Mouse (Mus musculus) hindbrain, embryonic 16.5 days (tissue): ENCODE measurements around the gene Calhm4. TPM values are rescaled to one million over a fixed set of nuclear protein-coding genes. Genes with fewer than 3 reads are reported as not detected.

ENCODE experiments used
- ATAC-seq: fragments of 200-750 bp; cut with Nextera tagmentation; 2 replicates; pipeline ENCODE4 v1.8.0; 2017; ENCODE audit warnings: moderate TSS enrichment, moderate library complexity
- H3K27ac ChIP-seq: fragments of 300-500 bp; sonication (generic); 2 replicates; pipeline ENCODE4 v1.5.1; 2014; ENCODE audit warnings: low read depth, mild to moderate bottlenecking, control low read depth, low read length, moderate library complexity
- H3K27me3 ChIP-seq: fragments of 300-500 bp; sonication (generic); replicated peaks from 2 replicates; pipeline ENCODE4 v1.6.1; 2014; ENCODE audit warnings: low read length; ENCODE audit not compliant: control insufficient read depth, insufficient read depth
- H3K36me3 ChIP-seq: fragments of 300-500 bp; sonication (generic); 2 replicates; pipeline ENCODE4 v1.6.1; 2014; ENCODE audit warnings: mild to moderate bottlenecking, low read length, moderate library complexity, mixed read lengths; ENCODE audit not compliant: control insufficient read depth, insufficient read depth
- H3K4me1 ChIP-seq: fragments of 300-500 bp; sonication (generic); 2 replicates; pipeline ENCODE4 v1.6.1; 2014; ENCODE audit warnings: low read depth, low read length; ENCODE audit not compliant: control insufficient read depth, insufficient read depth
- H3K4me2 ChIP-seq: fragments of 300-500 bp; sonication (generic); 2 replicates; pipeline ENCODE4 v1.6.1; 2014; ENCODE audit warnings: mild to moderate bottlenecking, low read length, control low read depth, moderate library complexity
- H3K4me3 ChIP-seq: fragments of 300-500 bp; sonication (generic); 2 replicates; pipeline ENCODE4 v1.5.1; 2014; ENCODE audit warnings: mild to moderate bottlenecking, low read length, control low read depth, moderate library complexity
- H3K9ac ChIP-seq: fragments of 300-500 bp; sonication (generic); 2 replicates; pipeline ENCODE4 v1.6.1; 2014; ENCODE audit warnings: low read depth, mild to moderate bottlenecking, control low read depth, low read length, moderate library complexity
- H3K9me3 ChIP-seq: fragments of 300-500 bp; sonication (generic); 2 replicates; pipeline ENCODE4 v1.6.1; 2014; ENCODE audit warnings: mild to moderate bottlenecking, low read length, moderate library complexity; ENCODE audit not compliant: control insufficient read depth
- WGBS: fragments of 180-500 bp; shearing (Covaris S2); extraction: QIAGEN DNeasy Blood & Tissue Kit; methylation state at CpG from one replicate; pipeline ENCODE4 v1.1.7; 2014; 5-methylcytosine and 5-hydroxymethylcytosine counted together
- polyA plus RNA-seq: library from polyadenylated mRNA; unstranded; fragments of >200 nt; fragmentation: Nextera tagmentation; extraction: Ambion mirVana; gene quantifications from 2 replicates; pipeline ENCODE4 v1.2.1, GENCODE M21; 2015

Calhm4 gene
- polyA plus RNA-seq, 1 experiment from 2014 or later: not detected

DNA sequence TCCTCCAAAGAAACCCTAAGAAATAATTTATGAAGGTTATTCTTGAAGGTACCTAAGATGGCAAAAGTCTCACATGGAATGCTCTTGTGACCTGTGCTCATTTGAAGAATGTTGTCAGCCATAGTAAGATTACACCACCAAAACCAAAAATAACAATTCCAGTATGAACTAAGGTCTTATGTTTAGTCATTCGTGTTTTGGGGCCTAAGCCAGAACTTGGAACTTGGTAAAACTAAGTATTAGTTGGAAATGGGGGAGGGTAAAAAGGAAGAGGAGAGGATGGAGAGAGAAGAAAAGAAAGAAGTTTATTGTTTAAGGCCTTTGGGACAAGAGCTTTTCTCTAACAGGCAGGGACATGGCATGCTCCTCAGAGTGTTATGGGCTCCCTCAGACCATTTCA lies 25.5 kb upstream of the Calhm4 start:
- Histone ChIP-seq H3K4me3 (no peak overlapping the region), H3K9me3 (no peaks in the 10 kb centered on the region), H3K36me3 (no peaks in the 10 kb centered on the region), H3K4me1 (no peaks in the 10 kb centered on the region), H3K27ac (no peak overlapping the region), H3K4me2 (no peak overlapping the region), H3K27me3 (no peaks in the 10 kb centered on the region), H3K9ac (no peak overlapping the region)
- 63% methylated on average over 1 of the region's 1 CpGs for WGBS
- ATAC-seq: no peak

DNA sequence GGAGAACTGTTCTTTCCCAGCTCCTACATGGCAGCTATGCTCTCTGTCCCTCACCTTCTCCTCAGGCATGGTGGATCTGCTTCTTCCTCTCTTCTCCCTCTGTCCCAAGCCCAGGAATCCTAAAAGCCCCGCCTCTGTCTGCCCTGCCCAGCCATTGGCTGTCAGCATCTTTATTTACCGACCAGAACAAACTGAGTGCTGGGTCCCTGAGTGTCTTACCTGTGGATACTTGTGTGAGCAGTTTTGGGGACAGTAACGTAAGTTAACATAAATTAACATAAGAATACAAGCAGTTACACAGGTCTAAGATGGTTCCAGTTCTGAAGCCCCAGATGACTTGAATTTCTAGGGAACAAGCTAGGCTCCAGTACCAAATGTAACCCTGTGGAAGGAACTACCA lies 22.5 kb upstream of the Calhm4 start:
- ATAC-seq: no peak
- 68% methylated on average over 3 of the region's 3 CpGs for WGBS
- H3K27ac ChIP-seq: no peak overlapping the region

DNA sequence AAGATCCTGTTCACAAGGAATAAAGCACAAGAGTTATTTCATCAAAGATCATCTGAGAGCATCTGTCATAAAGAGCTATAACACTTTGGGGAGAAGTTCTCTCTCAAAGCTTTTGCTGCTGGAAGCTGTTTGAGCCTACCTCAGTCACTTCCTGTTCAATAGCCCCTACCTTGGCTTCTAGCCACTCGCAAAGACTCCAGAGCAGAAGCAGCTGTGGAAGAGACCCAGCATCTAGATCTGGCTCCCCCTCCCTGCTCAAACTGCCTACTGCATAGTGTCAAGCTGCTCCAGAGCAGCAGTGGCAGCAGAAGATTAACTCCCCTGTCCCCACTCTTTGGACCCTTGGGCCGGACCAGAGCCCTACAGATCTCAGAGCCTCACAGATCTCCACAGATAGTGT lies 9.9 kb upstream of the Calhm4 start:
- Histone ChIP-seq H3K9ac (no peak overlapping the region), H3K27me3 (no peaks in the 10 kb centered on the region), H3K27ac (no peak overlapping the region), H3K4me3 (no peak overlapping the region), H3K9me3 (no peaks in the 10 kb centered on the region), H3K4me1 (no peaks in the 10 kb centered on the region), H3K4me2 (no peak overlapping the region), H3K36me3 (no peaks in the 10 kb centered on the region)
- 98% methylated on average over 2 of the region's 2 CpGs for WGBS
- ATAC-seq: no peak

More for the DNA sequence above, 22.5 kb upstream of the Calhm4 start:
- no peak overlapping the region for H3K9ac ChIP-seq
- H3K9me3 ChIP-seq: no peaks in the 10 kb centered on the region
- H3K27me3 ChIP-seq: no peaks in the 10 kb centered on the region
- no peaks in the 10 kb centered on the region for H3K36me3 ChIP-seq
- H3K4me3 ChIP-seq: no peak overlapping the region
- no peaks in the 10 kb centered on the region for H3K4me1 ChIP-seq
- no peak overlapping the region for H3K4me2 ChIP-seq

DNA sequence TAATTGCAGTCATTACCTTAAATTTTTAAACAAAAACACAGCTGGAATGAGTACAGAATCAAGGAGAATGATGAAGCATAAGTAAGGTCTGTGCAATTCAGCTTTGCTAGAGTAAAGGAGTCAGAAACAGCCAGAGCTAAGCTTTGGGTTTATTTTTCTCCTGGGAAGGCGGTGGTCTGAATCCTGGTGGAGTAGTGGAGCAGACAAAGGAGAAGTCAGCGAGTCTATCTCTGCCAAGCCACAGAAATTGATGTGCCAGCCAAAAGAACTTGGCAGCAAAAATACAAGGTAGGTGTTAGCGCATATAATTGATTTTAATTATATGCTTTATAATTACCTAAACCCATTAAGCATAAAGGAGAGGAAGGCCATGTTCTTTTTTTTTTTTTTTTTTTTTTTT lies 6.7 kb downstream of the Calhm4 start, which contains the start of gene Trappc3l:
Trappc3l (plus strand) TSS at position 197 of the 400 bp plus-strand sequence.
- H3K27ac ChIP-seq: no peak within 1 kb of the TSS
- ATAC-seq: no peak
- WGBS: 62% methylated on average over 3 of the region's 3 CpGs
- no peak within 1 kb of the TSS for H3K9ac ChIP-seq
- no peaks in the 10 kb centered on the region; the same call in 1 of the 2 replicates for H3K4me1 ChIP-seq
- H3K27me3 ChIP-seq: no peaks in the 10 kb centered on the region
- no peaks in the 10 kb centered on the region for H3K9me3 ChIP-seq
- no peak within 1 kb of the TSS for H3K4me3 ChIP-seq
- no peak within 1 kb of the TSS for H3K4me2 ChIP-seq
- no peaks in the 10 kb centered on the region for H3K36me3 ChIP-seq

DNA sequence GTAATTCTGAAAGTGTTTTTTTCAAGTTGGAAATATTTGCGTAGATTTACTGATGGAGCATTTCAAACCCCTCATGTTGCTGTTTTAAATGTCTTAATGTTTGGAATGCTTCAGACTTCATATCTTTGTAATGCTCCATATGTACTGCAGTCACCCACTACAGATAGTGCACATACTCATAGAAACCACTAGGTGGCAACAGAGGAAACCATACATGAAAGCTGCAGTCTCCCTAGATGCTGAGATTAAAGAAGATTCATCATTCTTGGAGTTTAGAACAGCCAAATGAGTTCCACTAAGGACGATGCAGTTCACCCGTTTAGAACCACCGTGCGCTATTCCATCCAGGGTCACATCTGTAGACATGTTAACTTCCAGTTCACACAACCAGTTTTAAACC lies 7.5 kb downstream of the Calhm4 start:
- H3K36me3 ChIP-seq: no peaks in the 10 kb centered on the region
- no peaks in the 10 kb centered on the region for H3K27me3 ChIP-seq
- H3K4me2 ChIP-seq: no peak overlapping the region
- no peak overlapping the region for H3K9ac ChIP-seq
- H3K4me1 ChIP-seq: no peaks in the 10 kb centered on the region; the same call in 1 of the 2 replicates
- no peak overlapping the region for H3K4me3 ChIP-seq
- peak; percentile 92 for ATAC-seq
- no peak overlapping the region for H3K27ac ChIP-seq
- no peaks in the 10 kb centered on the region for H3K9me3 ChIP-seq
- WGBS: 10% methylated on average over 5 of the region's 5 CpGs

DNA sequence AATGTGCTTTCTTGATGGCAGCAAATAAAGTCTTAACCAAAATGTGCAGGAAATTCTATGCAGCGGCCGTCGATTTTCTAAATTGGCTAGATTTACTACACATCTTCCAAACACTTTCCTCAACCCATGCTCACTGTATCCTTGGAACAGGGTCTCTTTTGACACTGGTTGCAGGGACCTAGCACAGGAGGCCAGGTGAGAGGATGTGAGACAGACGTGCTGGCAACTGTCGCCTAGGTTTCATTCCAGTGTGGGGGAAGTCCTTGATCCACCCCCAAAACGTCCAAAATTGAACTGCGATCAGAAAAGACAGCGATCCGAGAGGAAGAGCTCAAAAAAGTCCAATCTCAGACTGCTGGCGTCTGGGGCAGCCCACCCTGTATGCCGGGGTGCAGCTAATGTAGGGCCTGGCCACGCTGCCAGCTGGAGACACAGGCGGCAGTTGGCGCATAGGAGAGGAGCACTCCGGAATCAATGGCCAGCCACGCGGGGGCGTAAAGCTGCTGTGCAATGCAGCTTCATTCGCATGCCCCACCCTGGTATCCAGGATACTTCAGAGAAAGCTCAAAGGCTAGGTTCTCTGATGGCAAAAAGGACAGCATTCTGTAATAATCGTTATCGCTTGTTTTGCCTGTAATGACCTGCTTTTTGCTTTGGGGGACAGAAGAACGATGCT lies 10.3 kb downstream of the Calhm4 start:
- Histone ChIP-seq H3K9me3 (no peaks in the 10 kb centered on the region), H3K36me3 (no peaks in the 10 kb centered on the region), H3K4me1 (no peaks in the 10 kb centered on the region; the same call in 1 of the 2 replicates), H3K27me3 (no peaks in the 10 kb centered on the region), H3K4me3 (peak overlapping the region; percentile 18), H3K27ac (no peak overlapping the region), H3K9ac (peak overlapping the region; percentile 51), H3K4me2 (peak overlapping the region; percentile 54)
- 20% methylated on average over 22 of the region's 22 CpGs for WGBS
- ATAC-seq: peak; percentile 96

DNA sequence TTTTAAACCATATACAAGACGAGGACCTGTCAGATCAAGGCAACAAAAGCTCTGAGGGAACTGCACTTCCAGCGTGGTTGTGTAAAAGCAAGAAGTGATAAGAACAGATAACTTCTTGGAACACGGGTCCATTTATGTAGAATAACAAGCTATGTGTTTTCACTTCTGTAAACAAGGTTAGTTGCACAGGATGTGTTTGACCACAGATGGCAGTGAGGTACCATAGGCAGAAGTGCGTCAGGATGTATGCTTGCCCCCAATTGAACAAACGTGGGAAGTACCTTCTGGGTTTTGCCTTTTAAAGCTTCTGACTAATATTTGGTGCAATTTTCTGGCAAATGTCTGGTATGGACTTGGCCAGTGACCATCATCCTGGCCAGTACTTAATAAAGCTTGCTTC lies 13.8 kb downstream of the Calhm4 start:
- H3K4me3 ChIP-seq: no peak overlapping the region
- WGBS: 85% methylated on average over 5 of the region's 5 CpGs
- no peaks in the 10 kb centered on the region; the same call in 1 of the 2 replicates for H3K4me1 ChIP-seq
- no peak for ATAC-seq
- no peaks in the 10 kb centered on the region for H3K27me3 ChIP-seq
- H3K9me3 ChIP-seq: no peaks in the 10 kb centered on the region
- H3K9ac ChIP-seq: no peak overlapping the region
- no peak overlapping the region for H3K27ac ChIP-seq
- no peaks in the 10 kb centered on the region for H3K36me3 ChIP-seq
- no peak overlapping the region for H3K4me2 ChIP-seq

DNA sequence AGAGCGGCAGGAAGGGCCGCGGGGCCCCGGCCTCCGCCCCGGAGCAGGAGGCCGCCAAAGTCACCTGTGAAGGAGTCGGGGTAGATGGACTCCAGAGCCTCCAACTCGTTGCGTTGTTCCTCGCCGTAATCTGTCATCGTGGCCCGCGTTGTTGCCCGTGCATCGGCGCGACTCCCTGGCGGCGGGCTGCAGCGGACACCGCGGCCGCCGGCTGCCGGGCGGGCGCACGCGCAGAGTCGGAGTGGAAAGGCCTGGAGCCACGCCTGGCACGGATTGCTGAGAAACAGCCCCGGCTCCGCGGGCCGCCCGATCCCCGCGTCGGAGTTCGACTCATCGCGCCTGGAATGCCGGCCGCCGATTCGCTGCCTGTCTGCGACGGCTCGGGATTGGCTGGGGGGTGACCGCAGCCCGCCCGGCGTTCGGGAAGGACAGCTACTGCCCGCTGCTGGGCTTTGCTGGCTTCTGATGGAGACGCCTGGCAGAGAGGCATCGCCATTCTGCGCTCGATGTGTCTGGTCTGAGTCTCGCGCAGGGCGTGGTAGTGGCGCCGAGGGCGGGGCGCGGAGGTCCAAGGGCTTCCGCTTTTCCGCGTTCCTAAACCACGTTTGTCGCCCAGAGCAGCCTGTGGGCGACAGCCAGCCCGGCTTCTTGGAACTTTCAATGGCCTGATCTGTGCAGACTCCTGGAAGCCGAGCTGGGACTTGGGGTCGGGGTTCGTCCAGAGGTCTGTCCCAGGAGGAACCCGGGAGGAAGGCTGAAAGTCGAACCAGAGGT lies 24.6 kb downstream of the Calhm4 start, which contains the start of gene Rwdd1:
Rwdd1 (minus strand) TSS at position 323 of the 774 bp plus-strand sequence.
- Histone ChIP-seq H3K27me3 (no peaks in the 10 kb centered on the region), H3K4me1 (peaks cover 10% of the 10 kb centered on the region), H3K9me3 (no peaks in the 10 kb centered on the region), H3K27ac (peak within 1 kb of the TSS; percentile 92), H3K9ac (peak within 1 kb of the TSS; percentile 92), H3K4me3 (peak within 1 kb of the TSS; percentile 95), H3K36me3 (no peaks in the 10 kb centered on the region), H3K4me2 (peak within 1 kb of the TSS; percentile 76)
- under 1% methylated on average over 74 of the region's 82 CpGs for WGBS
- peak; percentile 100 for ATAC-seq

DNA sequence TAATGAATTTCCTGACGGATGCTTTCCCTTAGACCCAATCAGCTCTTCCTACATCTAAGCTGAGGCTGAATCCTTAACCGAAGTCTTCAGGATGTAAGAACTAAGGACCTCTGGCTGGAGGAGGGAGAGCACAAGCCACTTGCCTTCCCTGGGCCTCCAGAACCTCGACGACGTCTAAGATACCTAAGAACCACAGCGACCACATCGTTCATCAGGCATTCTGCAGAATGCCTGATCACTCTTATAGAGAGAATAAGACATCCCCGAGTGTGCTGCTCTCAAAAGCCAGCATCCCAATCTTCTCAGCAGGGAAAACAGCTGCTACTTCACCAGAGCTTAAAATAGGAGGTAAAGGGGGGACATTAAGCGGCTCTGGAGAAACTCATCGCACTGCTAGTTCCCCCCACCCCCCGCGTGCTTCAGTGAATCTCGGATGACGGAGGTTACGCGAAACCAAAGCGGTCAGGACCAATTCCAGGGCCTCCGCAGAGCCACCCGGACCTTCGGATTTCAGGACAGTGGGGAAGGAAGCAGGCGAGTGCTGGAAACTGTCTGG lies 25.3 kb downstream of the Calhm4 start:
- no peak for ATAC-seq
- Histone ChIP-seq H3K9ac (peak overlapping the region; percentile 92), H3K4me1 (peaks cover 10% of the 10 kb centered on the region), H3K27ac (peak overlapping the region; percentile 92), H3K9me3 (no peaks in the 10 kb centered on the region), H3K27me3 (no peaks in the 10 kb centered on the region), H3K4me2 (peak overlapping the region; percentile 76), H3K36me3 (no peaks in the 10 kb centered on the region), H3K4me3 (peak overlapping the region; percentile 95)
- WGBS: under 1% methylated on average over 21 of the region's 21 CpGs
